Mouse (Mus musculus) megakaryocyte-erythroid progenitor cell, adult 5-6 weeks (primary cell): ENCODE measurements at regions not wholly inside any gene's neighbourhood (a gene's known extent, or its start where the extent isn't known, plus 50 kb on each side); places are given as distances from the start of the nearest gene placed in this dataset.
"Not testable (repeated sequence)": the region's sequence is repeated elsewhere in the genome, so short reads cannot be mapped to it uniquely, and the experiment has no call there.

Source experiments
- ATAC-seq: replicated peaks from 2 replicates; pipeline ENCODE4 v1.8.0; 2016; ENCODE audit warnings: mild to moderate bottlenecking, inconsistent platforms; ENCODE audit not compliant: severe bottlenecking, poor library complexity, low FRiP score, low TSS enrichment

DNA sequence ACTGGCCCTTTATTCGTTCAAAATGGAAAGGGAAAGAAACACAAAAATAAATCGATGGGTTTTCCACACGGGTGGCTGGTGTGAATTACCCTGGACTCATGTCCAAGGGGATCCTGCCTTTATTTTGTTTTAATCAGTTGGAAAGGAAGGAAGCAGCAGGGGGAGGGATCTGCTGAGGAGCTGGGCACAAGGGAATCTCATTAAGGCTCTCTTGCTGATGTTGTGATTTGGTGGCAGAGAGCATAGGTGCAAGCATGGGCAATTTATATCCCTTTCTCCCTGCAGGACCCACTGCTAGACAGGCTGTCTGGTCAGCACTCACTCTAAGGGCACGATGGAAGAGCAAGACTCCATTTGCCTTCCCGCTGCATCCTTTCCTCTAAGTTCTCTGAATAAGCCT lies 469.2 kb downstream of the Epha7 start:
- ATAC-seq, result no peak

DNA sequence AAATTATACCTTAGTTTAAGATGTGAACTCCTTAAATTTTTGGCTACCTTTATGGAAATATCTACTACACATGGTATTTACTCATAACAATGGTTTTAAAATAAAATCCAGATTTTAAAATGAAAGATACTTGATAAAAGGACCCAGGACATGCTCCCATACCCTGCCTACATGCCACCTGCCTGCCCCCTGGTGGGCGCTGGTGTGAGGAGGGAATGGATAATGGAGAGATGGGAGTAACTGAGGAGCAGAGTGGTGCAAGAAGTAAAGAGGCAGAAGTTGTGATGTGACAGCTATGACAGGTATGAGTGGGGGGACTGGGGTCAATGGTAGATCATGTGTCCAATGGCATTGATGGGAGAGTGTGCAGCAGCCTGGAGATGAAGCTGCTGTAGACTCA lies 488.4 kb downstream of the Epha7 start:
- peak; percentile 82 for ATAC-seq

DNA sequence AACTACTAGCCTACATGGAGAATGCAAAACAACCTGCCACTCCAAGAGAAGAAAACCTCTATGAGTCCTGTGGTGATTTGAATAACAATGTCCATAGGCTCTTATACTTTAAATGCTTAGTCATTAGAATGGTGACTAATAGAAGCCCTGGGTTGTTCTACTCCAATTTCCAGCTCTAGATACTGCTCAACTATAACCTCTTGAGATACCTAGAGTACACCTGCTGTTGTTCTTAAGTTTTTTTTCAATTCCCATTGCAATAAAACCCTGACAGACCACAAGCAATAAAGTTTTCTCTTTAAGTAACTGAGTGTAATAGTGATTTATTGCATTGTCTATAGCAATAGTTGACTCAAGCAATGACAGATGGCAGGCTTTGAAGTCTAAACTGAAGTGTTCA lies 491.0 kb downstream of the Epha7 start:
- no peak for ATAC-seq

DNA sequence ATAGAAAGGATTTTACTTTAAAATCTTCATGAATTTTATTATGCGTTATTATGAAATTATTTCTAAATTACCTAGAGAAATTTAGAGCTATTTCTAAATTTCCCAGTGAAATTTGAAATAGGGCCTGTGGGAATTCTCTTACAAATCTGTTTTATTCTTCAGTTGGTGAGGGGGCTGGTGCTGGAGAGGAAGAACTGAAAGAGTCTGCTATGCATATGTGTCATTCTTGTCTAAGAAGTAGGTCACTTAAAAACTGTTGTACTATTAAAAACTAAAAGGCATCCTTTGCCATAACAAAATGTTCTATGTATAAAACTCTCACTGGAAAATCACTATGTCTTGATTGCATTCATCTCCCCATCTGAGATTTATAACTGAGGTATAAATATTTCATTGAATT lies 494.3 kb downstream of the Epha7 start:
- ATAC-seq, result no peak

DNA sequence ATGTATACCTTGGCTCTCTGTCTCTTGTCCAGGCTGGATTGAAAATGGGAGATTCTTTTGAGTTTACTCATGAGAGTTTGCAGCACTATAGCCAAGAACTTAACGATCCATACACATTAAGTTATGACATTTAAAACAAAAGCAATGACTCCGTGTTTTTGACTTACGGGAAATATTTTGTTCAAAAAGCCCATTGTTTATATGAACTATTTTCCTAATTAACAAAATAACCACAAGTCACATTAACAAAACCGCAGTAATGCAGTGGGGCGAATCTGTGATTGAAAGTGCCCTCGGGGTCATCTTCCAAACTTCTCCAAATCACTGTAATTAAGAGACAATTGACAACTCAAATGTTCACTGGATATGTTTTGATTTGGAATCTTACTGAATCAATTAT lies 511.0 kb downstream of the Epha7 start:
- no peak for ATAC-seq

DNA sequence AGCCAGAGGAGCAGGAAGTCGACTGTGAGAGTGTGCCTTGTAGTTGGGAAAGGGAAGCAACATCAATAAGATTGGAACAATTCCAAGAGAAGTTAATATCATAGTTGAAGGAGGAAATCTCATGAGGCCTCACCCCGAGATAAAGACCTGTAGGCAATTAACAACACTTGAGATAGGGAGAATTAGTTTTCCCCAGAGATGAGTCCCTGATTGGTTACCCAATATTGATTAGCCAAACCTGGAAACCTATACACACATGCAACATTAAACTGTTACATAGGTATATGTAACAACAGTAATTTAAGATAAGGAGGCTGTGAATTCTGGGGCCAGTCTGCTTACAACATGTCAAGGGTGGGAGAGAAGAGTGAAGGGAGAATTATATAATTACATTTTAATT lies 516.2 kb downstream of the Epha7 start:
- no peak for ATAC-seq

DNA sequence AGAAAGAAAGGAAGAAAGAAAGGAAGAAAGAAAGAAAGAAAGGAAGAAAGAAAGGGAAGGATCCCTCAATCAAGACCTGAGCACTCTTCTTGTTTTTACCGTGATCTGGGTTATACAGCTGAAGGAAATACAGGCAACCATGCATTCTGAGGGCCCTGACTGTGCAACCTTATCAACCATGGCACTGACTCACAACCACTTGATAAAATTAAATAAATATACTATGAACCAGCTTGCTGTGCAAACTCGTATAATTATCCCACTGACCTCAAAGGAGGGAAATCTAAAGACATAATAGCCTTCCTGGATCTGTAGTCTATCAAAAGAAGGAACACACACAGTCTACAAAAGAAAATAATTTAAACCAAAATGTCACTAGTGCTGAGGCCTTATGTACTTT lies 518.8 kb downstream of the Epha7 start:
- ATAC-seq, result no peak

DNA sequence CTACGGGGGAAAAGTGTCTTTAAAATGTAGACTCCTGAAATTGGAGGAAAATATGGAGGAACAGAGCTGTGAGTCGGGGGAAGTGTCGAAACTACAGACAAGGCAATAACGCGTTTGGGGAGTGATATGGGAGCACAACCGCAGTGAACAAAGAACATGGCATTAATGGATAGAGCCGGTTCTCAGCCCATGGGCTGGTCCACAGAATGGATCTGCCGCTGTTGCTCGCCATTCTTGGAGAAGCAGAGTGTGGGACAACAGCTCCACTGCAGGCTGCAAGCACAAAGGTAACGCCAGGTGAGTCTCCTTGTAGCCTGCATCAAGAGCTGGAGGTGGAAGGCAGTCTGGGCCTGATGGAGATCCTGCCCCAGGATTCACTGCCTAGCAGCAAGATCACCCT lies 524.3 kb downstream of the Epha7 start:
- no peak for ATAC-seq

DNA sequence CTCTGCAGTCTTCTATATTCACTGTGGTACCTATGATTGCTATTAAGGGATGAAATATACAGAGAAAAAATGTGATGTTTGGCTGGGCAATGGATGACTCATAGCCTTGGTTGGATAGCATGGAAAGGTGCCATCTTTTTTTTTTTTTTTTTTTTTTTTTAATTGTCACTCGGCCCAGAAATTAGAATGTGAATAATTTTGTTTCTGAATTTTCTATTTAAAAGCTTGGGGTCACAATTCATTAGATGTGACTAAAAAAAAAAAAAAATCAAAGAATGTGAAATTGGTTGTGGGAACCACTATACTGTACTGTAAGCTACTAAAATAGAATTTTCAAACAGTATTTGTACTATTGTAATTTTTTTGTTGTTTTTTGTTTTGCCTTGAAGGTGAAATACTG lies 549.3 kb downstream of the Epha7 start:
- ATAC-seq, result no peak

DNA sequence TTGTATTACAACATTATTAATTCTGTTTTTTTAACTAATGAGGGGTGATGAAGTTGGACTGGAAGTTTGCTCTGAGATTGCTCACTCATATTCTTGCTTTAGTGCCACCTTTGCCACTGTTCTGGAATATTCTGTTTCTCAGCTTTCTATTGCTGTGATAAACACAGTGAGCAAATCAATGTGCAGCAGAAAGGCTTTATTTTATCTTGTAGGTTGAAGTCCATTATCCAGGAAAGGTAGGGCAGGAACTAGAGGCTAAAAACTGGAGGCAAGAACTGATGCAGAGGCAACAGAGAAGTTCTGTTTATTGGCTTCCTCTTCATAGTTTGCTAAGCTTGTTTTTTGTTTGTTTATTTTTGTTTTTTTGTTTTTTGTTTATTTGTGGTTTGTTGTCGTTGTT lies 576.4 kb downstream of the Epha7 start:
- no peak for ATAC-seq

DNA sequence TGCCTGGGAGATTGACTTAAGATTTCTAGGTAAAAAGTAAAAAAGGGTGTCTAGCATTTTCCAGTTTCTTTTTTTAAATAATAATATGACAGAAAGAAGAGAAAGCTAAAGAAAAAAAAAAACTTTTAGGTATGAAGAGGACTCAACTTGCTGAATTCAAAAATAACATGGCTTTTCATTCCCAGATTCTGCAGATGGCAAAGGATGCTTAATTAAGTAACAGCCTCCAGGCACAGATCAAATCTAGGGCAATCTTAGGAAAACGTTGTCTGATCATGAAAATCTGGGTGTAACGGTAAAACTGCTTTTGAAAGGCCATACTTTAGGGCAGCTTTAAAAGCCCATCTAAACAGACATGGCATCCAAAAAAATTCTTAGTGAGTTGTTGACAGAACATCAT lies 577.4 kb downstream of the Epha7 start:
- ATAC-seq, result no peak

DNA sequence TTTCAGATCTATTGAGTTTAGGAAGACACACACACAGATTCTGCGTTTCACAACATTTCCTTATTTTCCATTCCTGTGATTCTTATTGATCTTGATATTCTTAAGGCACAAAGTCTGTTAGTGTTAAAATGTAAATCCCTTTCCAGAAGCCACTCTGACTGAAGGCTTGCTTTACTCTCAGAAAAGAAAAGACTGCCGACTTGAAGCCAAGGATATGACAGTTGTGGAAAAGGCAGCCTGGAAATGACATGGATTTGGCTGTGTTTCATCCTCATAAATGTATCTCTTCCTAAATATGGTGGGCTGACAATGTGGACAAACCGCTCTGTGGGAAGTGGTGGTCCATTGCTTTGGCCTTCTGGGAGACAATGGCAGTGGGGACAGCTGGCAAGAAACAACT lies 589.2 kb downstream of the Epha7 start:
- ATAC-seq, result no peak

DNA sequence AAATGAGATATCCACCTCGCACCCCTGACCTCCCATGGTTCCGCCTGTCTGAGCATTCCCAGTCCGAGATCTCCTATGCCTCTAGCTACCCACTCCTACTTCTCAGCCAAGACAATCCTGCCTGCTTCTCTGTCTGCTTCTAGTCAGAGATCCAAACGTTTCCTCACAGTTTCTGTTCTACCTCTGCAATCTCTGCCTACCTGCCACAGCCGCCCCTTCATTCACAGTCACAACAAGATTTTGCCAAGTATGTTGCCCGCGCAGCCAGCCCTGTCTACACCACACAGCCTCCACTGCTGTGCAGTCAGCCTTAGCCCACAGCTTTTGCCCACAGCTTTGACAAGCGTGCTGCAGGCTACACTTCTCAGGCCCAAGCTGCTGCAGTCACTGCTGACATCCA lies 601.7 kb downstream of the Epha7 start:
- ATAC-seq, result no peak

DNA sequence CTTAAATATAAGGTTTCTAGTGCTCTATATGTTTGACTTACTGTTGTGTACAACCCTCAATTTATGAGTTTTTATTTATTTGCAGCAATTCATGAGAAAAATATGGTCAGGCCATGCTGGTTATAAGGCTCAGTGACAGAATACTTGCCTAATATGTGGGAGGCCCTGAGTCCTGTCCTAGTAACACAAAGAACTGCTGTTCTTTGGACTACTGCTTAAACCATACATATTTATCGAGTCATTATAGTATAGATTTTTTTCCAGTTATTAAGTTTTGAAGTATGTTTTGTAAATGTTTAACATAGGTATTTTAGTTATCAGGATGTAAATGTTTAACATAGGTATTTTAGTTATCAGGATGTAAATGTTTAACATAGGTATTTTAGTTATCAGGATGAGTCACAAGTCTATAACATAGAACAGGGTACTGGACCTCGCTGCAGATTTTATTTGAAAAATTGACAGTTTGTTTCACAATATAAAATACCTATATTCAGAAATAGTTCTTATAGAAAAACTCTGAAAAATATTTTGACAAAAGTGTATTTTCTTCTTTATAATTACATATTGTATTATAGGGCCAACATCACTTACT lies 607.4 kb downstream of the Epha7 start:
- ATAC-seq, result no peak

DNA sequence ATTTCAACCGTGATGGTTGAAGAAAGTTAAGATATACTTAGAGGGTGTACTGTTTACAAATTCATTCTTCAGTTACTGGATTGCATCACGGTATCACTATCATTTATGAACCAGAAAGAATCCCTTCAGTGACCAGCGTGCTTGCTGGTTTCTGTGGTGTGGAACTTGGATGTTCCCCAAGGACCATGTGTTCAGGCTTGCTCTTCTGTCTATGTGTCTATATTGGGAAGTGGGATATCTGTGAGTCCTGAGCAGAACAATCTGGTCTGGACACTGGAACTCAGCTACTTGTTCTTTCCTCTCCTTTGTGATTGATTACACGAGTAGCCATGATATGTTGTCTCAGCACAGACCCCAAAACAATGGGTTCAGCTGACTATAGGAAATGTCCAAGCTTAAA lies 618.6 kb downstream of the Epha7 start:
- ATAC-seq, result not testable (repeated sequence)

DNA sequence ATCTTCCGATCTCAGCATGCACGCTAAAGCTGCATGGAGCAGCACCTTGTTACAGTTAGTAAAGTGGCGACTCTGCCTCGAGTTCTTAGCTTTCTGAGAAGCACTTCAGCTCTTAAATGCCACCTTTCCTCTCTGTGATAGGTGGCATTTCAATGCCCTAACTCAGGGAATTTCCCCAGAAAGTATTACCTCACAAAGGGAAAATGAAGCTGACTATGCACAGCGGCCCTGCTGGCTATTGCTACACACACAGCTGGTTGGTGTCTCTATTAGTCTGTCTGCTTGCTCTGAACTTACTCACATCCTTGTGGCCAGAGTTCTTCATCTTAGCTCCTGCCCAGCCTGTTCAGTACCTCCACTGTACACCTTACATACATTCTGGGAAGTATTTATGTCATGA lies 650.4 kb downstream of the Epha7 start:
- no peak for ATAC-seq

DNA sequence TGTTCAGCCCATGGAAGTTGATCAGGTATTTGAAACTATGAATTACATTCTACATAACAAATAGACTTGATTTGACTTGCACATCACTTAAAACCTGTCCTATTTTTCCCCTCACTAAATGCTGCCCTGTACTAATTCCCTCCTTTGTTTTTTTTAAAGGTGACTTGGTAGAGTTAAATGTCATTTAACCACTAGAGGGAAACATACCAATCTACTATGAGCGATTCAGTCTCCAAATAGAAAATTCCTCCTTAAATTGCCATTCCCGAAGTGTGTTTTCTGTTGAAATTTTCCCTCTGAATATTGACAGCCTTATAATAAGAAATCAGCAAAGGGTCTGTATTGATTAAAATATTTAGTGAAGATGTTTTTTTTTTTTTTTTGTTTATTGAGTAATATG lies 653.4 kb downstream of the Epha7 start:
- no peak for ATAC-seq

DNA sequence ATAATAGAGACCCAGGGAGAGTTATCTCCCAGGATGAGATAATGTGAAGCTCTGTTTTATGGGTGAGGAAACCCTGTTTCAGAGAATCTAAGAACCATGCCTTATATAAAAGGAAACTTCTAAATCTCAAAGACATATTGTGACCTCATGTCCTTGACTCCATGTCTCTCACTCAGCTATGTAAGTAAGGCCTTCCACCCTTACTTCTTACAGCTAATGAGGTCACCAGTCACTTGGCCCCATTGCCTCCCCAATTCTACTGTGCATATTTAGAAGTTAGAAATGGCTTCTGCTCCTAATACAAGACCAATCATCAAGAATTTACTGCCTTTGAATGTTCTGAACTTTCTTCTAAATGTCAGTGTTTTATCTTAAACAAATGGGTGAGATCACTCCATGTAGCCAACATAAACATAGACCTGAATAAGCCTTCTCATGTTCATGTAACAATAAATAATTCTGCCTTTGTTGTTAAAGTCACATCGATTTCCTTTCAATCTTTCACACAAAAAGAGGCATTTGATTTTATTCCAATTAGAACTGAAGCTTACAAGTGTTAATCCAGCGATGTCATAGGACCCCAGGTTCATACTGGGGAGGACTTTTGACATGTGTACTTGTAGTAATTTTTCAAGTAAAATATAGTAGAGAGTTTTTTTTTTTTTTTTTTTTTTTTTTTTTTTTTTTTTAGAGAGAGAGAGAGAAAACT lies 667.6 kb downstream of the Epha7 start:
- no peak for ATAC-seq

DNA sequence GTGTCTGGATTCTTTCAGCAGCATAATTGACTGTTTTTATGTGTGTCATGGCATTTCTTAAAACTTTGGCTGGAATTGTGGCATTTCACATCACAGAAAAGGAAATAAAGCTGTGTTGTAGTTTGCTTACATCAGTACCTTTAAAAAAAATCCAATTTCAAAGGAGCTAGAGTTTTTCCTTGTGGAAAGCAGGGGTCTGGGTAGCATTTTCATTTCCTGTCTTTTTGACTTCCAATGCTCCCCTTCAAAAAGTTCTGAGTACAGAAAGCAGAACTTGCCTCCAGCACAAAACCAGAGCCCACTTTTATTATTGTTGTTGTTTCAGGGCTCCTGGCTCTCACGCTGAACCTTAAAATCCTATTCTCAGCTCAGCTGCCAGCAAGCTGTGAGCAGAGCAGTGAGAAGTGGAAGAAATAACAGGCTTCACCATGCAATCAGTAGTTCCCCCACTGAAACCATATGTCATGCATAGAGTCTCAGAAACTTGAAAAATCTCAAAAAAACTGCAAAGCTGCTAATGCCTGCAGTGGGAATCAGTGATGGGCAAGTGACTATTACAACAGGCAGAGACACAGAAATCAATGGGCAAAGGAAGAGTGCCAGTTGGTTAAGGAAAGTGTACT lies 668.3 kb downstream of the Epha7 start:
- no peak for ATAC-seq

DNA sequence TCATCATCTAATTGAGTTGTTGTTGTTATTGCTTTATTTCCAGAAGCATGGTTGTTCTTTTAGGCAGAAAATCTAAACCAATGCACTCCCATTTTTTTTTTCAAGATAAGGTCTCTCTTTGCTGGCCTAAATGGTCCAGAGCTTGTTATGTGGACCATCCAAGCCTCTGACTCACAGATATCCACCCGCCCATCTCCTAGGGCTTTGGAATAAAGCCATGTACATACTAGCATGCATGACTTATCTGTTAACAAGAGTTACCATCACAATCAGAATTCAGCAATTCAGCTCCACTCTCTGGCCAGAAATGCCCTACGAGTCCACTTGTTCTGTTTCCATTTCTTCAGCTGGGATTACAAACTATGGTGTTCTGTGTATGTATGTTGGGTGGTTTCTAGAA lies 669.5 kb downstream of the Epha7 start:
- ATAC-seq, result no peak

DNA sequence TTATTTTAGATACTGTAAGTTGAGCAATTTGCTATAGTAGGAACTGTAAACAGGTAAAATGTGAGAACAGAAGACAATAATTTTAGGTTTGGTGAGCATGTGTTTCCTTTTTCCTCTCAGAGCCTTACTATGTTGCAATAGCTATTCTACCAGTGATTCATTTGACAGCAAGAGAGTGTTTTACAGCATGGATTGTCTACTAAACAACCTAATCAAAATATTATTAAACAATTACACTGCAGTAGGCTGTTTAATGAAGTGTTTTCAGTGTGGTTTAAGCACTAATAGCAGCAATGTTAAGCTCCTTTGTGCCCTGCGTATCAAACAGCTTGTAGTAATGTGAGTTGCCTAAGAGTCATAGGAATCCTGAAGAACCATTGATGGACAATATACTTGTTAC lies 687.9 kb downstream of the Epha7 start:
- no peak for ATAC-seq
